Mouse (Mus musculus) right cerebral cortex, adult 2 months (tissue): Measurements from ENCODE around the gene Rnf20.
A peak's percentile ranks its signal among the peaks of the same experiment; 100 is the strongest.
"Not testable (repeated sequence)": the region's sequence is repeated elsewhere in the genome, so short reads cannot be mapped to it uniquely, and the experiment has no call there.

ENCODE experiments used
- DNase-seq, 2 experiments: peaks; one replicate each; pipeline ENCODE4 v3.0.0; 2021 to 2022; ENCODE audit warnings: low spot score in 2 of 2

Gene Rnf20

DNA sequence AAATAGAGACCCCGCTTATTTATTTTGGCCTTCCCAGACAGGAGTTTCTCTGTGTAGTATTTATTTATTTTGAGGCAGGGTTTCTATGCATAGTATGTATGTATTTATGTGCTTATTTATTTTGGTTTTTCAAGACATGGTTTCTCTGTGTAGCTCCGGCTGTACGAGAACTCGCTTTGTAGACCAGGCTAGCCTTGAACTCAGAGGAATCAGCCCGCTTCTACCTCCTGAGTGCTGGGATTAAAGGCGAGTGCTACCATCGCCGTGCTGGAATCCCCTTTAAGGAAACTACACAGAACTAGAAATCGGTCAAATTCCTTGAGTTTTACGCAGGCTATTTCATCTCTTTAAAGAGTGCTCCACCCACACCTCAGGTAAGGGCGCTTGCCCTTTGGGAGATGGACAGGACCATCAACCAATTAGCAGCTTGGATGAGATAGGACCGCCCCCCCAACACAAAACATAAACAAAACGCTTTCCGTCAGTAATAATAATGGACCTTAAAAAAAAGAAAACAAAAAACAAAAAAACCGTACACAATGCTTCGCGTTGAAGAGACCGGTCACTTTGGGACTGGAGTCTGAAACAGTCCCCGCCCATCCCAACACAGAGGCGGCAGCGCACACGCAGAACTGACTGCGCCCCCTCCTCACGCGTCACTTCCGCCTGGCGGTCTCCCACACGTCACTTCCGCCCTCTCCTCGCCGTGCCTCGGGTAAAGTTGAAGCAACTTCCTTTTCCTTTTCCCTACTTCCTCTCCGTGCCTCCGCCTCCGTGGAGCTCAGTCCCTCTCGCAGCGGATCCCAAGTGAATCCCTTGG lies at the start of gene Rnf20:
TSS of gene Rnf20 (plus strand) at position 688 of the 820 bp plus-strand sequence.
- DNase-seq, result peak; percentile 96 to 97

DNA sequence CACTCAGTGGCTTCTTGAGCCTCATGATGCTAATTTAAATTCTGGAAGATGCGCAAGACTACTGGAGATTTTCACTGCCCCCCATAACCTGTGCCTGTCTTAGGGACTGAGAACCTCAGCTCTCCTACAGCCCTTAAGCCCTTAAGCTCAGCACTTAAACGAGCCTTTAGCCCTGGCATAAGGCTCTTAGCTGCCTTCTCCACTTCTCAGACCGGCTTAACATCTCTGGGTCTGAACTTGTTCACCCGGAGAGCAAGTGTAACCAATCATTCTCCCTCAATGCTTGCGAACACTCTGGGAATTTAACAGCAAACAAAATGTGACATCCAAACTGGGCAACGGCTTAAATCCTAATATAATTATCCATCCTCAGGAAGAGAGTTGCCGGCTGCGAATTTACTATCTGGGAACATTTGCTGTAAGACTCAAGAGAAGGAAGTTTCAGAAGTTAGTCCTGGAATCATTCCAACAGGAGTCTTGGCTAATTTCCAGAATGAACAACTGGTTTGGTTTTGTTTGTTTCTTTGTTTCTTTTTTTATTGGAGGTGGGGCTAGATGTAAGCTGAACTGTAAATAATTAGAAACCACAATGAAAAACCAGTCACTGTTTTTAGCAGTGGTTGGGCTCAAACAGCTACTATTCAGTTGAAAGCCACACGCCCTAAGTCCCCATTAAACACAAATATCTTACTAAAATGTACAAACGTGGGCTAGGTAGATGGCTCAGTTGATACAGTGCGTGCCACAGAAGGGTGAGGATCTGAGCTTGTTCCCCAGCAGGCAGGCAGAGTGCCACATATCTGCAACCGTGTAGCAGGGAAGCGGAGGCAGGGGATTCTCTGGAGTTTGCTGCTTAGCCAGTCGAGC lies 47.6 kb upstream of the Rnf20 start:
- DNase-seq, result no peak

DNA sequence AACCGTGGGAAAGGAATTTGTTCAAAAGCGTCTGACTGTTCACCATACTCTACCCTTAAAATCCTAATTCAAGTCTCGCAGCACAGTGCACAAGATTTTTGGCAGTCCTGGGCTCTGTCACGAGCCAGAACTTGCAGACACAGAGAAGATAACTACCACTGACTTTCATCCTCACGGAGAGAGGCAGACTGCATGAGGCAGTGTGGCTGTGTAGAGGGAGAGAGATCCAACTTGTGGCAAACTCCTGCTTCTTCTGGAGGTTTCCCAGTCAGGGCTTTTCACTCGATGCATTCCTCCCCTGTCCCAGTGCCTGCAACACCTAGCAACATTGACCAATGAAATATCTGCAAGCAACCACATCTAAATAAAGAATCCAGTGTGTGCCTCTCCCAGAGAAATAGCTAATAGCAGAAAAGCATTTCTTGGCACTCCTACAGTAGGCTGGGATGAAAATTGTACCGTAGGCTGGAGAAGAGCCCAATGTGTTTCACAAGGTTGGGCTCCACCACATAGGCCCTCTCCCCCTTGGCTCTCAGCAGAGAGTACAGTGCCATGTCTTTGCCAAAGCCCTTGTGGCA lies 46.2 kb upstream of the Rnf20 start:
- DNase-seq, result no peak

DNA sequence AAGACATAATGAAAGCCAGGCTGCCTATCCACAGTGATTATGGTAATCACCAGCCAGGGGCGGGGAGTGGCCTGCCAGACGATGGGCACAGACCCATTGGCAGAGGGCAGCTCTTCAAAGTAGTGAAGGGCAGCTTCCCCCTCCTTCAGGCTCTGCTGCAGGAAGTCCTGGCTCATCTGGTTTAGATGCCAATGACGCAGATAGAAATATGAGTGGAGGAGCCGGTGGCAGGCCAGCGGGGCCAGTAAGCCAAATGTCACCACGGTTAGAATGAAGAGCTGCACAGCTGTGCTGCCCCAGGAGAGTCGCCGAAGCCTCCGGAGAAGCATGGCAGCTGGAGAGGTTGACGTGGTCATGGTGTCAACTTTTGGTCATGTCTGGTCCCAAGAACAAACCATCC lies 45.0 kb upstream of the Rnf20 start:
- no peak for DNase-seq

DNA sequence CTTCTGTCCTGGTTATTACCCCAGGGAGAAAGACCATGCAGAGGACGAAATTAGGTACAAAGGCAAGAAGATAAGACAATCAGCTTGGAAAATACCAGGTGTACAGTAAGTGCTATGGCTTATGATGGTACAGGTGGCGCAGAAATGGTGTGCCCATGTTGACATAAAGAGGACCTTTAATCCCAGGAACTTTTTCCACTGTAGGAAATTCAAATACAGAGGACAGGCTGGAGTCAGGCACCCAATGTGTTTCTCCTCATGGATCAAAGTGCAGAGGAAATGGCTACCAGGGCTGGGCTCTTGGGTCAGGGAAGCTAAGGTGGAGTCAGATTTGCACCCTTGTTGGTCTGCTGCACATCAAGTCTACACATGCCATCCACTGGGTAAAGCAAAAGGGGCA lies 41.7 kb upstream of the Rnf20 start:
- no peak for DNase-seq

DNA sequence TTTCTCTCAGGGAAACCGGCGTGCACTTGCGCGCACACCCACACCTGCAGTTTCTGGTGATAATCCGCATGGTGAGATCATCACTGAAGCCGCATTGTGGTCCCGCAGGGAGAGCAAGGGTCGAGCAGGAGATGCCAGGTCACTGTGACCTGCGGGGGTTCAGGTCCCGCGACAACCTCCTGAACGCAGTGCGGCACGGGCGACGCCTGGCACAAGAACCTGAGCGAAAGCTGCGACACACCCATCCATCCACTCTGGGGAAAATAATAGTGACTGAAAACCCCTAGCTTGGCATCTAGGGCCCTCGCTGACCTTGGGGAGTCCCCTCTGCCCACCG lies 35.0 kb upstream of the Rnf20 start:
- peak in 1 of 2 experiments; percentile 31 for DNase-seq

DNA sequence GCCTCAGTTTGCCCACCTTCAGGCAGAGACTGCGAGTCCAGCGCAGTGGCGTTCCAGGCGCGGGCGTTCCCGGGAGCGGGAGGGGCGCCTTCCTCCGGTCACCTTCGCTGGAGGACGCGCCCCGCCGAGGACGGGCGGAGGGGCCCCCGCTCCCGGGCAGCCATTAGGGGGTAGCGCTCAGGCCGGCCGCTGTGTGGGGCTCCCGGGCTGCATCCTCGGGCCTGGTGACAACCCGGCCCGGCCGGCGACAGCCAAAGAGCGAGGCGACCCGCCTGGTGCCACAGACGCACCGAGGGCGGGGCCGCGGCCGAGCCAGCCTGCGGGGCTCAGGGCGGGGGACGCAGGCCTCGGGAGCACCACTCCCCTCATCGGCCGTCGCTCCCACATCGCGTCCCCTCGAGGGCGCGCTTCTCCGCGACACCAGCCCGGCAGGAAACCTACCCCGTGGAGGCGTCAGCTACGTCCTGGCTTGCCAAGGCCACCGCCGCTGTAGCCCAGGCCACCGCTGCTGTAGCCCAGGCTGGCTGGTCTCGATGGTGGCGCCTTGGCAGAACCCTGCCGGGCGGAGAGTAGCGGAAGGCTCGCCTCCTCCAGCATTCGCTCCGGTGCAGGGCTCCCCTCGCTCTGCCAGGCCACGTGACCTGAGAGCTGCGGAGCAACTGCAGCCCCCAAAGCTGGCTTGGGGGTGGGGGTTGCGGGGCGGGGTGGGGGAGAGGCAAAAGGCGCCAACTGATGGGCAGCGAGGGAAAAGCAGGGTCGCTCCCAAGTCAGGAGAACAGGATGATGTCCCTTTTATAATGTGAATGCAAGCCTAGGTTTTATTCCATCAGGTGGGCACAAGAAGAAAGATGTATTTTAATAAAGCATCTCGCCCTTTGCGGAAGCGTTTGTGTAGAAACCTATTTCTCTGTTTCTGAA lies 34.4 kb upstream of the Rnf20 start, which contains the start of gene Tmem246:
TSS of gene Tmem246 (minus strand) at position 694 of the 918 bp plus-strand sequence.
- DNase-seq, result peak; percentile 61 to 72

DNA sequence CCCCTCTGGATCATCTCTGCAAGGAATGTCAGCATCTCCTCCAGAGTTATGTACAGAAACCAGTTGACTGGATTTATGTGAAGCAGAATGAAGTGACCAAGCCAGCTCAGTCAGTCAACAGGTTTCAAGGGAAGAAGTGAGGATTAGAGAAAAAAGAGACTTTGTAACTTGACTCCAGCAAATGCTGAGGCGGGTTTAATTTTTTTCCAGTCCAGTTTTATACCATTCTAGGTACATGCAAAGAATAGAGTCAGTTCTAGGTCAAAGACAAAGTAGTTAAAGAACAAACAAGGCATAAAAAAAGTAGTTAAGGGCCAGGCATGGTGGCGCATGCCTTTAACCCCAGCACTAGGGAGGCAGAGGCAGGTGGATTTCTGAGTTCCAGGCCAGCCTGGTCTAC lies 28.6 kb upstream of the Rnf20 start:
- DNase-seq, result no peak

DNA sequence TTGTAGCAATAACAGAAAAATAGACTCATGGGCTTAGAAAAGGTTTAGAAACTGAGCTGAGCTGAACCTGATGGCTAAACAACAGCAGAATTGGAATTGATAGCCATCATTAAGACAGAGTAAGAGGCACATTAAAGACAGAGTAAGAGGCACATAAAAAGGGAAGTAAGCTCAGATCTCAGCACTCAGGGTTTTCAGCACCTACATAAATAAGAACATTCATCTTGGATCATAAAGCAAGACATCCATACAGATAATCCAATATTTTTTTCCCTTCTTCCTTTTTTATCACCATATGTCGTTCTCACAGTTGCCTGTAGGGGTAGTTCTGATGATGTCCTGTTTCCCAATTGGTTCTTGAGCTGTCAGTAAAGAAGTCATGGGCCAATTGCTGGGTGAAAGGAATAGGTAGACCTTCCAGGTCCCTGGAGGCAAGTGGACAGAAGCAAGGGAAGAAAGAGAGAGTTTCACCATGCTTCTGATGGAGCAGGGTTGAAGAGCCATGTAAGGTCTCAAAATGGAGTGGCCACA lies 27.7 kb upstream of the Rnf20 start:
- DNase-seq, result no peak

DNA sequence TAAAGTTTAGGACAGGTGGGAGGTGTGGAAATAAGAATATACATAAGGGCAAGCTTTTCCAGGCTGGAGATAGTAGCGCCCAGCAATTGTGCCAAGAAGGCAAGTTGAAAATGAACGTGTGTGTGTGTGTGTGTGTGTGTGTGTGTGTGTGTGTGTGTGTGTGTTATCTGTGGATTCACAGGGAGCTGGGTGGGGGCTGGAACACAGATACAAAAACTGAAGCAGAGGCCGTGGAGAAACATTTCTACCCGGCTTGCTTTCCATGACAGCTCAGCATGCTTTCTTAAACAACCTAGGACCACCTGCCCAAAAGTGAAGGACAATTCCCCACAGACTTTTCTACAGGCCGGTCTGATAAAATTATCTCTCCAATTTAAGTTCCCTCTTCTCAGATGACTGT lies 27.2 kb upstream of the Rnf20 start:
- no peak for DNase-seq

DNA sequence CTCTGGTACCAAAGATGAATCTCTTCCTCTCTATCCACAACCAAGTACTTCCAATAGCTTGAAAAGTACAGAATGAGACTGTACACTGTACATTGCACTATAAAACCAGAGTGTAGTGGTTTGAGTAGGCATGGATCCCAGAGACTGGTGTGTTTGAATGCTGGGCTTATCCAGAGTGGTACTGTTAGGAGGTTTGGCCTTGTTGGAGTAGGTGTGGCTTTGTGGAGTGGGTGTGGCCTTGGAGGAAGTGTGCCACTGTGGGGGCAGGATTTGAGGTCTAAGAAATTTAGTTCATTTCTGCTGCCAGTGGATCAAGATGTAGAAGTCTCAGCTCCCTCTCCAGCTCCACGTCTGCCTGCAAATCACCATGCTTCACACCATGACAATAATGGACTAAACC lies 26.3 kb upstream of the Rnf20 start:
- DNase-seq, result no peak

DNA sequence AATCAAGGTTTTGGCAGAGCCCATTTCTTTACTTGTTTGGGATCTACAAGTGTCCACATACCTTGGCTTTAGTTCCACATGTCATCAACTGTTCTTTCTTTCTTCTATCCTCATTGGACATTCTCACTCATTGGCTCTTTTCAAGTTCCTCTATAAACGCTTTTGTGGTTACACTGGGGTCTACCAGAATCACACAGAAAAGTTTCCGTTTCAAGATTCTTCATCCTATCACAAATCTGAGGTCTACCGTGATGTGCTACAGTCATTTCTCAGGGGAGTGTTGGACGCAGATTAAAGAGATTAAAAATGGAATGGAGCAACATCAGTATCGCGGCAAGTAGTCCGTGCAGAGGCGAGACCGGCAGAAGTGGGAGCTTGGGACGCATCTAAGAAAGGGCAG lies 14.9 kb upstream of the Rnf20 start:
- DNase-seq, result no peak

DNA sequence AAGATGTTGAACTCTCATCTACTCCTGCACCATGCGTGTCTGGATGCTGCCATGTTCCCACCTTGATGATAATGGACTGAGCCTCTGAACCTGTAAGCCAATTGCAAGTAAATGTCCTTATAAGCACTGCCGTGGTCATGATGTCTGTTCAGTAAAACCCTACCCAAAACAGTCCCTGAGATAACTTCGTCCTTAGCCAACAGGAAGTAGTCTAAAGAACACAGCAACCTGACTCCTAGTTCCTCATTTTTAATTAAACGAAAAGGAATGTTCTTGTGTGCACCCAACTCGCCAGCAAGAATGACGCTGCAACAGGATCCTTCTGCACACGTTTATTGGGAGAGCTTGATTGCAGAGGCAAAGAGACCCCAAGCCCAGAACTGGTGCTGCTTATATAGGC lies 11.9 kb upstream of the Rnf20 start:
- DNase-seq, result not testable (repeated sequence)

DNA sequence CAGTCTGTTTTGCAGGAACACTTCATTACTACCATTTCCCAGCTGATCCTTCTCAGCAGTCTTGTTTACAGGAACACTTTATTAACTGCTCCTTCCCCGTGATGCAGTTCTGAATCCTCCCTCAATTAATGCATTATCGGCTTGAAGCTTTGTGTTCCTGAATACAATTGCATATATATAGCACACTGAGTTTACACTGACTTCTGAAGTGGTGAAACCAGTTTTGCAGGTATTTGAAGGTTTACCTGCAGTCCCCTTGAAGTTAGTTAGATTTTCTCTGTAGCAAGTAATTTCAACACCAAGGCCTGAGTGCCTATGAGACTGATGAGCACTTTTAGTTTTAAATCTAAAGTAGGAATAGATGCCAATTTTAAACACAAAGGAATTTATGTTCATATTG lies 9.5 kb upstream of the Rnf20 start:
- no peak for DNase-seq

DNA sequence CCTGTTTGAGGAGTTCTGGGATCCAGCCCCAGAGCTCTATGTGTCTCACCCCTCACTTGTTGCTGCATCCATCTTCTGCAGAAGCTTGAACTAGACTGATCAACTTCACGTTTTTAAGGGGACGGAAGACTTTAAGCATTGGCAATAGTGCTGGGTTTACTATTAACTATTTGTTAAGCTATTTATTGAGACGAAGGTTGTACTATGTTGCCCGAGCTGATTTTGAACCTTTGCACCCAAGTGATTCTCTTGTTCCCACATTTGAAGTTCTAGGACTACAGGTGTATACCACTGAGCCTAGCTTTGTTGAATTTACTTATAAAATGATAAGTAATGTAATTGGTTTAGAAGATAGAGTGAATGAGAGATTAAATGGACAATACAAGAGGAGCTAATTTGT lies 7.9 kb upstream of the Rnf20 start:
- DNase-seq, result no peak

DNA sequence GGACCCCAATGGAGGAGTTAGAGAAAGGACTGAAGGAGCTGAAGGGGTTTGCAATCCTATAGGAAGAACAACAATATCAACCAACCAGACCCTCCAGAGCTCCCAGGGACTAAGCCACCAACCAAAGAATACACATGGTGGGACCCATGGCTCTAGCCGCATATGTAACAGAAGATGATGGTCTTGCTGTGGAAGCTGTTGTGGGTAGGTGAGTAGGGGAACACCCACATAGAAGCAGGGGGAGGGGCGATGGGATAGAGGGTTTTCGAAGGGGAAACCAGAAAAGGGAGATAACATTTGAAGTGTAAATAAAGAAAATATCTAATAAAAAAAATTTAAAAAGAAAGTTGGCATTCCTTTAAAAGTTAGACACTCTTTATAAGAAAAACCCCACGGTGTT lies 6.8 kb upstream of the Rnf20 start:
- DNase-seq, result not testable (repeated sequence)

DNA sequence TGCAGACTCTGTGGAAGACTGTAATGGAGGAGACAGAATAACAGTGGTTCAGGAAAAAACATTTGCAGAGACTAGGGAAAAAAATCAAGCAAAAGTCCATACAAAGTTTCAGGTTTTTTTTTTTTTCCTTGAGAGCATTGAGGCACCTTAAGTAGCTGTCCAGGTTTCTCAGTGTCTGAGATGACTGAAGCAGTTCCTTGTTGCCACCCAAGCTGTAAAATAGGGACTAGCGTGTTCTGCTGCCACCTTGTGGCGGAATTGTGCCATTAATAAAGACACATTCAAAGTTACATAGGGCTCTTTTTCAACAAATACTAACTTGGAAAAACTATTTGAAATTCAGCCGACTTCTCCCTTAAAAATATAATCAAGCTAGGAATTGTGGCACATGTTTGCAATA lies 4.8 kb upstream of the Rnf20 start:
- DNase-seq, result peak; percentile 89 to 93

DNA sequence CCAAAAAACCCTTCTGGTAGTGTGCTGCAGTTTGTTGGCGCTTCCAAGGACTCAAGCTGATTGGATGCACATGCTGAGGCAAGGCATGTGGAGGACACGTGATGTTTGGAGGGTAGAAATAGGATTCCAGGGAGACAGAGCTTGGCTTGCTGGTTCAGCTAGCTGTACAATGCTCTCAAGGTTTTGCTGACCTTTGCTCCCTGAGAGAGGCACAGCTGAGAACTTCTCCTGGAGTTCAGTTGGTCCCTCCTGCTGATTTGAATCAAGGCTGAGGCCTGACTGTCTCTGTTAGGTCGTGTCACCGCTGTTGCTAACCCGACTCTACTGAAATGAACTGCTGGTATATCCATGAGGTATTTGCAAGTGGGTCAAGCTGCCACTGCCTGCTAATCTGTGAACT lies 2.9 kb upstream of the Rnf20 start:
- DNase-seq, result no peak

DNA sequence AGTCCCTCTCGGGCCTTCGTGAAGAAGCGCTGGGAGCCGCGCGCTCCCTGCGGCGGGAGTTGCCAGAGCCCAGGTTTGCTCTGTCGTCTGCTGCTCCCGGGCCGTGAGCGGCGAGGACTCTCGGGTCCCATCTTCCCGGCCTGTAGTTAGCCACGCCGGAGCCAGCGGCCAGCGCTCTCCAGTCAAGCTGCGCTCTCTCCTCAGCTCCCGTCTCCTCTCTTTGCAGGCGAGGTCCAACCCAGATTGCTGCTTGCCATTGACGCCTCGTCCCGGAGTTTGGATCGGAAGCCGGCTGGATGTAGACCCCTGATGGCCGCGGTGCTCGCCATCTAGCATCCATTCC lies 304 bp downstream of the Rnf20 start:
- DNase-seq, result no peak

DNA sequence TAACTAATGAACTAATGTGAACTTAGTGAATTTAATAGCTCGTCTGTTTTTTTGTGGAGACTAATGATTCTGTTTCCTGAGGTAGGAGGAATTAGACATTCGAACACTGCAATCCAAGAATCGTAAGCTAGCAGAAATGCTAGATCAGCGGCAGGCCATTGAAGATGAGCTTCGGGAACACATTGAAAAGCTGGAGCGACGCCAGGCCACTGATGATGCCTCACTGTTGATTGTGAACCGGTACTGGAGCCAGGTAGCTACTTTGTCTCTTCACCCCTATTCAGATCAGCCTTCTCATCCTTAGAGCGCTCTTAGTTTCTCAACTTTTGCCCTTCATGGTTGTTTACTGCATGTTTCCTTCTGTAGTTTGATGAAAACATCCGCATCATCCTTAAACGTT lies 6.0 kb downstream of the Rnf20 start:
- no peak for DNase-seq

DNA sequence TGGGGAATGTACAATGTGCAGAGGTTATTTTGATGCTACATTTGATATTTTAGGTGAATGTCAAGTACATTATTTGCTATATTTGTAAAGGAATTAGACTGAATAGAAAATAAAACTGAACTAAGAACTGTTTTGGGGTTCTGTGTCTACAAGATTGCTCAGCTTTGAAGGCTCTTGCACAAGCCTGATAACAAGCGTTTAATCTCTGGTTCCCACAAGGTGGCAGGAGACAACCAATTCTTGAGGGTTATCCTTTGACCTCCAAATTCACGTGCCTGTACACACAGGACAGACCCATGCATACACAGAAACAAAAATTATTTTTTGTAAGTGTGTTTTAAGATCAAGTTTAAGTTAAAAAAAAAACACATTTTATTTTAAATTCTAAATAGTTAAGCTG lies 8.1 kb downstream of the Rnf20 start:
- DNase-seq, result no peak
